Mouse (Mus musculus) embryo, embryonic 11 days (tissue): ENCODE measurements around the gene Gpr176.

ENCODE experiments used
- DNase-seq: peaks from one replicate; pipeline ENCODE4 v3.0.0-alpha.2; 2015

The Gpr176 gene

GRCm38 (mm10) chr2:118372561-118372900 lies 688 bp downstream of the Gpr176 start:
- no peak for DNase-seq

- DNase-seq = no peak
Observed at GRCm38 (mm10) chr2:118371841-118372240, 1.4 kb downstream of the Gpr176 start.

DNA sequence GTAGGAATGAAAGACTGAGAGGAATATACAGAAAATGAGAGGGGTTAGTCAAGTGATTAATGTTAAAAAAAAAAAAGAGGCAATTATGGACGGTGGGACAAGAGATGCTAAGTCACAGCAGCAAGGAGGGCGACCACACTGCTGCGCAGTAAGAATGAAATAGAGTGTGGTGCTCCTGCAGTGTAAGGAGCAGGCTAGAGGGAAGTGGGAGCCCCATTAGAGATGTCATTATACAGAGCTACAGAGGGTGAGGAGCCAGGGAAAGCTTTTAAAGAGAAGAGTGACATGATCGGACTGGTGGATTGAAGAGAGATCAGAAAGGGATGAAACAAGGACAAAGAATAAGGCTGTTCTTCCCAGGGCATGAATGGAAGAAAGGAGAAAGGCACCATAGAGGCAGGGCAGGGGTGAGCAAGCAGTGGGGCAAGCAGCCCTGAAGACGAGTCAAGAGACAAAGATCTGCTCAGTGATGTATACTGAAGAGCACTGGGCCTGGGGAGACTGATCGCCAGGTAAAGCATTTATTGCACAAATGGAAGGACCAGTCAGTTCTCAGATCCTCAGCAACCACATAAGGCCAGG lies 18.0 kb downstream of the Gpr176 start:
- no peak for DNase-seq

DNA sequence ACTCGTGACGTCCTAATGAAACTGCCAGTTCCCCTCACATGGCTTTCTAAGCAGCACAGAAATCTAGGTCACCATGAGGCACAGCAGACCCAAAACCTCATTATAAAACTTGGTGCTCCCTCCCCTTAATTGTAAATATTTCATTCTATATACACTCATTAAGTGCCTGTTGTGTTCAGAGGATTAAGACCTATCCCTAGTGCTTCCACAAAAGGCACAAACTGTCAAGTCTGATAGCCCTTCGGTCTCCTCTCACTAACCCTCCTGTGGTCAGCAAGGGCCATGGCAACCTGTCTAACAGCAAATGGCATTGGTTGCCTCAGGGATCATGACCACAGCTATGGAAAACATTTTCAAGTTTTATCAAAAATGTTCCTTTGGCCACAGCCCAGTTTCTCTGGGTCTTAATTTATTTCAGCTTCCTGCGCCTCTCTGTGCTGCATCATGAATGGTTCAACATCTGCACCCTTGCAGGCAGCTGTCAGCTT lies 19.3 kb downstream of the Gpr176 start:
- no peak for DNase-seq

DNA sequence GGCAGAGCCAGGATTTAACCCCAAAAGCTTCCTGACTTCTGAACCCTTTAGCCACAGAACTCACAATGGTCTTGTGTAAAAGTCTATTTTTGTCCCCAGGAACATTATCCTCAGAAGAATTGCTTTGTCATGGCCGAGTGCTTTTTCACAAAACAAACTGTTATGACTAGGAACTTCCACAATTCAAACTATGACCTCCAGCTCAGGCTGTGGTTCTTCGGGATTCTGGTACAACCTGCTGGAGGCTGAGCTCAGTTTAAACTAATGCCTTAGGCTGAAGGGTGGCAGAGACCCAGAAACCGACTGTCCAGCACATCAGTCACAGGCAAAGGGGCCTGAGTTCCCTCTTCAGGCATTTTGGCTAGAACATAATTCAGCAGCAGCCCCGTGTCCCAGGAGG lies 19.7 kb downstream of the Gpr176 start:
- no peak for DNase-seq

- DNase-seq = no peak
Observed at GRCm38 (mm10) chr2:118345535-118345934, 27.7 kb downstream of the Gpr176 start.

DNA sequence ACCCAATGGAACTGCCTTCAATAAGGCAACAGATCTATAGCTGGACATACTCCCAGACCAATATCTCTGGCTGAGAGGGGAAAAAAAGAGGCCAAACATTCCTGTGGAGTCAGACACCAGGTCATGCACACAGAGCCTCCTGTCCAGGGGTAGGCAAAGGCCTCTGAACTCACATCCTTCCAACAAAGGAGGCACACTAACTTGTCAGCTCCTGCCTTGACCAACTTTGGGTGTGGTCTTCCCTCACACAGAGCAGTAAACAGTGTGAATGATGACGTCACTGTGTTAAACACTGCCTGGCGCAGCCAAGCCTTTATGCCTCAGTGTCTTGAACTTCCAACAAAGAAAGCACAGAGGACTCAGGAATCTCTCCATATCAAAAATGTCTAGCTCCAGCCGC lies 29.3 kb downstream of the Gpr176 start:
- DNase-seq = no peak

DNA sequence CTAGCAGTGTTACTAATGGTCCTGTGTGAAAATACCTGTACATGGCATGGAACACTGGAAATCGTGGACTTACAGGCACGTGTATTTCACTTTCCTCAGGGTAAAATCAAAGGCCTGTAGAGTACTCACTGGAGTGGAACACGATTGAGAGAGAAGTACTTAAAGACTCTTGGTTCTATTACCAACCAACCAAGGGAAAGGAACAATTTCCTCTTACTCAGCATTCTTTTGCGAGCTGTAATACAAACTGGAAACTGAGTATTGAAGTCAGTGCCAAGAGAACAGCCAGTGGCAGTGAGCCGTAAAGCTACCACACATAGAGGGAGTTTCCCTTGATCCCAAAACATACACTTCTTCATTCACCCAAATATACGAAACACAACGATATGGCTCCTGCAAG lies 31.9 kb downstream of the Gpr176 start:
- no peak for DNase-seq

DNA sequence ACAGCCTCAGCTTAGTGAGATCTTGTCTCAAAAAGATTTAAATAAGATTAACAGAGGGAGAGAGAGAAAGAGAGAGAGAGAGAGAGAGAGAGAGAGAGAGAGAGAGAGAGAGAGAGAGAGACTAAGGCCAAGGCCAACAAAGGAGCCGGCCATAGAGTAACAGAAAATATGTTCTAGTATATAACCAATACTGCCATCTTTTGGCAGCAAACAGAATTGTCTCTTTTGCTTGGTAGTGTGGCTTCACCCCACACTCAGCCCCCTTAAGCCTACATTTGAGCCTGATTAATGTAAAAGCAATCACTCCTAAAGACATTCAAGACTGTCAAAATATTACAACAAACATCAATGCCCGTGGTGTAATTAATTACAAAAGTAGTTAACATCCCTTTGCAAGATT lies 37.1 kb downstream of the Gpr176 start:
- peak; percentile 53 for DNase-seq

GRCm38 (mm10) chr2:118322663-118323062 lies 50.6 kb downstream of the Gpr176 start:
- DNase-seq = no peak

GRCm38 (mm10) chr2:118321804-118322203 lies 51.4 kb downstream of the Gpr176 start:
- DNase-seq = no peak

DNA sequence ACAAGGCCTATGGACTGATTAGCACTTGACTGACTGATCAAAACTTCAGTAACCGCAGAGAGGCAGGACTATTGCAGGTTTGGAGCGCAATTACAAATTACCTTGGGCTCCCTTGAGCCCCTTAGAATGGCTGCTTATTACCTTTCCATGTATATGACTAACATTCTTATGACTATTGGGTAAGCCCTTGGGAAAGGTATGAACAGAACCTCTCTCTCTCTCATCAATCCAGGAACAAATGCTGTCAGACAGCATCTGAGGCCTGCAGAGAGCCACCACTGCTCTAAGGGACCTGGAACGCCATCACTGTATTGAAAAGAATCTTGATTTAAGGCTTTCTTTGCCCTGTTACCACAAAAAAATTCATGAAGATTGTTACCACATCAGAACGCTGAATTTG lies 52.1 kb downstream of the Gpr176 start:
- DNase-seq = no peak

- no peak for DNase-seq
Observed at GRCm38 (mm10) chr2:118320519-118320918, 52.7 kb downstream of the Gpr176 start.

GRCm38 (mm10) chr2:118319176-118319575 lies 54.0 kb downstream of the Gpr176 start:
- DNase-seq = no peak

GRCm38 (mm10) chr2:118316939-118317338 lies 56.3 kb downstream of the Gpr176 start:
- DNase-seq = no peak

DNA sequence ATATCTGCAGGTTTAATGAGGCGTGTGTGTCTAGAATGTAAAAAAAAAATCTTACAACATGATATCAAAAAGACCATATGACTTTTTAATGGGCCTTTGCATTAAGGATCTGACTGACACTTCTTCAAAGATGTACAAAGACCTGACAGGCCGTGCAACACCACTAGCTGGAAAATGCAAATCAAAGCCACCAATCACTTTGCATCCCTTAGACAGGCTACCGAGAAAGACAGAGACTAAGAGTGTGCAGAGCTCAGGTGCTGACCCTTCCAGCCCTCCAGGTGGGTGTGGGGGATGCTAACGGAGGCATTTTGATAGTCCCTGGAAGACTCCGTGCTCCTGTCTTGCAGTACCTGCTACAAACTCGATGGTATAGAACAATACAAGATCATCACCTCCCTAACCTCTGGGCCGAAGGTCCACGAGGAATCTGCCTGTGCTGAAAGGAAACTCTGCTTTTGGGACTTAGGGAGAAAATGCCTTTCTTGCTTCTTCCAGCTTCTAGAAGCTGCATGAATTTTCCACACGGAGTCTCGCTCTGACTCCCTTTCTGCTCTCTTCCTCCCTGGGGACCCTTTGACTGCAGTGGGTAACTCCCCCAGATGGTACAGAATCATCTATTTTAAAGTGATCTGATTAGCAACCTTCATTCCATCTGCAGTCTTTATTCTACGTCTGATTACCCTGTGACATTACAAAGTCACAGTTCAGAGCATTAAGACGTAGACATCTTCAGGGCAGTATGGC lies 57.4 kb downstream of the Gpr176 start:
- DNase-seq = no peak

GRCm38 (mm10) chr2:118307561-118307960 lies 65.7 kb downstream of the Gpr176 start:
- DNase-seq = no peak

- DNase-seq = no peak
Observed at GRCm38 (mm10) chr2:118306966-118307365, 66.3 kb downstream of the Gpr176 start.

DNA sequence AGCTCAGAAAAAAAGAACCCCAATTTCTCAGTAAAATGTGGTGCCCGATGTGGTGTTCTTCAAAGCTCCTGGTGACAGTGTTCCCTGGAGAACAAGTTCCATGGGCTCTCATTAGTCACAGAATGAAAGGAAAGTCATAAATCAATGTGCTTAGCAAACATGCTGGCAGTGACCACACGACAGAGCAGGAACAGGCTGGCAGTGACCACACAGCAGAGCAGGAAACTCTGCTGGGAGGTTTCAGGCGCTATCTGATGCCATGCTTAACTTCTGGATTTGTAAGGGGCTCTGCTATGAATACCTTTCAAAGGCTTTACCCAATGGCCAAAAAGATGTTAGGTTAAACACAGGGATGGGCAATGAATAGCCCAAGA lies 66.7 kb downstream of the Gpr176 start:
- DNase-seq = no peak

GRCm38 (mm10) chr2:118305827-118306521 lies 67.2 kb downstream of the Gpr176 start:
- no peak for DNase-seq

DNA sequence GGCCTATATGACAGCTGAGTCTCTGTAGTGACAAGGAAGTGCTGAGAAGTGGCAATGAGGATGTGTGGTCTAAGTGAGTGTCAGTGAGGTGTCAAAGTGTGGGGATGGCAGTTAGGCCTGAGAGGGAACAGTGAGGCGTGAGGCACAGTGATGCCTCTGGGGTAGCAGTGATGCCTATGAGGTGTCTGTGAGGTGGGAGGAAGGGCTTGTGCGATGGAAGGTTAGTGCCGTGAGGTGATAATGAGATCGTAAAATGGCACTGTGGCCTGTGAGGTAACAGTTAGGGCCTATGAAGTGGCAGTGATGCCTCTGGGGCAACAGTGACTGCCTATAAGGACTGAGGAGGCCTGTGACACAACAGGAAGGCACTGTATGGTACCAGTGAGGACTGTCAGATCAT lies 69.8 kb downstream of the Gpr176 start:
- DNase-seq = no peak

DNA sequence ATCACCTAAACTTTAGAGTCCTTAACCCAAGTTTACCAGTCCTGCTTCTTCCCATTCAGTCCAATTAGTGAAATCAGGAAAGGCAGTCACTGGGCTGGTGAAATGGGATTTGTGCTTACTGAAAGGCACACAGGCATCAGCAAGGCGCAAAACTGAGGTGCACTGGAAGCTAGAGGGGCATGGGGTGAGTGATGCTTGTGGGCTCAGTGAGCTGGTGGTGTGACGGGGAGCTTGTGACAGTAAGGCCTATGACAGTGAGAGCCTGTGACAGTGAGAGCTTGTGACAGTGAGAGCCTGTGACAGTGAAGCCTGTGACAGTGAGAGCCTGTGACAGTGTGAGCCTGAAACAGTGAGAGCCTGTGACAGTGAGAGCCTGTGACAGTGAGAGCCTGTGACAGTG lies 71.6 kb downstream of the Gpr176 start:
- DNase-seq = no peak

DNA sequence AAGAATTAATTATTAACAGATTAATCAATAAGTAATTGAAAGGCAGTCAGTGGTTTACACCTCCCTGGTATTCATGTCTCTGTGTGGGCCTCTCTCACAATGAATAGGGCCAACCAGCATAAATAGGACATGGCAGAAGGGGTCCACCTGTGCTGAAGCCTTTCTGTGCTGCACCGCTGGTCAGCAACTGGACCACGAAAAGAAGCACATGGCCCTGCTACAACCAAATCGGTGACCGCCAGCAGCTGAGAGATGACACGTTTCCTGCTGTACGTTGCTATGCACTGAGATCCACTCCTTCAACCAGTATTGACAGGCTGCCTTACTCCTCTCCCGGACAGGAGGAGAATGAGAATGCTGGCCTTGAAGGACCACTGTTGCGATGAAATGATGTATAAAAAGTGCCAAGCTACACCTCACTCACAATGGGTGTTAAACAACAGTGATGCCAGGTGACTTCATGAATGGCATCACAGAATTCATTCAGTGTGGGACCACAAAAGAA lies 72.1 kb downstream of the Gpr176 start:
- DNase-seq = no peak

GRCm38 (mm10) chr2:118299981-118300380 lies 73.2 kb downstream of the Gpr176 start:
- DNase-seq = no peak
